Mouse (Mus musculus) urinary bladder, adult 2 months (tissue): ENCODE measurements around the gene Fat3. TPM values are rescaled to one million over a fixed set of nuclear protein-coding genes. Genes with fewer than 3 reads are reported as not detected.

ENCODE experiments used
- DNase-seq: peaks from one replicate; pipeline ENCODE4 v3.0.0; 2022; ENCODE audit warnings: low spot score
- polyA plus RNA-seq: library from polyadenylated mRNA; depleted of rRNA; stranded (reverse); fragments of >200 nt; gene quantifications from 2 replicates; pipeline ENCODE4 v1.2.3, GENCODE M21; 2012

The Fat3 gene
- polyA plus RNA-seq, 1 experiment: 1.5 TPM

DNA sequence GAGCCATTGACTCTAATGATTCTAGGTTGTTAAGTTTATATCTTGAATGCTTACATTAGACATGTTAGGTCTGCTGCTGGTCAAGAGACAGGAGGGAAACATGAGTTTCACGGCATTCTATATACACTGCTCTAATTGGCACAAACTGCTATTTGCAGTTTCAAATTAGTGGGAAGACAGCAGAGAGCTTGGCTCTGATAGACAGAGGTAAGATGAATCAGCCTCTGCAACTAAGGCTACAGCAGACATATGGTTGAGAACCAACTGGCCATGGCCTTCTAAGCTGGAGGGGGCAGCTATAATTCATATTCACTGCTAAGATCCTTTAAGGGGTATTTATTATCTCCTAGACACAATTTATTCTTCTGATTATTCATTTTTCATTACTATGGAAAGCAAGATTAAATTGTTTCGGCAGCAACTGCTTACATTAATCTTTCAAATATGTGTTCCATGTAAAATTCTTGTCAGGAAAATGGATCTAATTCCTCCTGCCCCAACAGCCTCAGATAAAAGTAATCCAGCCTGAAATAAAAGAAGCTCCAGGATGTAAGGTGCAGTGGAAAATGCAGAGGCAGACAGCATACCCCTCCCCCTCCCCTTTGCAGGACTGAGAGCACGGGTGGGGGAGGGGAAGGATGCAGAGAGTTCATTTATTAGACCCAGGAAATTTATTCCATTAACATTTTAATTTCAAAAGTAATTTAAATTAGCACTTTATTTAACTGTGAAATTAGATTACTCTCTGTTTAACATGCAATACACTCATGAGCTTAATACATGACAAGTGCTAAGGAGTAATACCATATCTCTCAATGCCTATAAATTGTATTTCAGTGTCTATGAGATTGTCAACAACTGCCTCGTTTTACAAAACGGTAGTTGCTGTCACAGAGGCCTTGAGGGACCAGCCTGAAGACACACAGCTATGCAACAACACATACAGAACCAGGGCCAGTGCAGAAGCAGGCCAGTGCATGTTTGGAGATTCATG, 189.9 kb downstream of the Fat3 start:
- no peak for DNase-seq

DNA sequence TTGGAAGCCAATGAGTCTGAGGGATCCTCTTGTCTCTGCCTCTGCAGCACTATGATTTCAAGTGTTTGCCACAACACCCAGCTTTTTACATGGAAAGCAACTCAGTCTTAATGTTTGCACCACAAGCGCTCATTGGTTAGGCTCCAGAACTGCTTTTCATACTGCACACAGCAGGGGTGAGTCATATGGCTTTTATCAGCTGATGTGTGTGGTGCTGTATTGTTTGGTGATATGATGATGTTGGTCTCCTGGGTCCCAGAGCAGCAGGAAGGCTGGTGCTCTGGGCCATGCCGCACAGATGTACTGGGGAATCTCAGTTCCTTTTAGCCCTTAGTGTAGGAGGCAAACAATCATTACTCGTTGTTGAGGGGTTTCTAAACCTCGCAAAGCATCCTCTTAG, 190.8 kb downstream of the Fat3 start:
- DNase-seq: no peak

DNA sequence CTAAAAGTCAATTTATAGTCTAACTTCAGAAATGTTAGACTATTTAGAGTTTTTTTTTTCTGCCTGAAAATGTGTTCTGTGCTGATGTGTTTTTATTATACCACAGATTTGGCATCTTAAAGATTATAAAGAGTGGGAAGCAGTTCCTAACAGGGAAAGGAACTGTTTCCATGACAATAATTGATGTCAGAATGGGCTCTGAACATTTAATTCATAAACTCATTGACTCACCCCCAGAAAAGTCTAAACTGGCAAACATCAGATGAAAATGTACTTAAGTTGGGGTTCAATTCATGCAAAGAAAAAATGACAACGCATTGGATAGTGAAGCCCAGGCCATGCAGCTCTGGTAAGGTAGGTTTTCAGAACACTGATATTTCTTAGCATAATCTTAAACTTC, 193.3 kb downstream of the Fat3 start:
- no peak for DNase-seq

DNA sequence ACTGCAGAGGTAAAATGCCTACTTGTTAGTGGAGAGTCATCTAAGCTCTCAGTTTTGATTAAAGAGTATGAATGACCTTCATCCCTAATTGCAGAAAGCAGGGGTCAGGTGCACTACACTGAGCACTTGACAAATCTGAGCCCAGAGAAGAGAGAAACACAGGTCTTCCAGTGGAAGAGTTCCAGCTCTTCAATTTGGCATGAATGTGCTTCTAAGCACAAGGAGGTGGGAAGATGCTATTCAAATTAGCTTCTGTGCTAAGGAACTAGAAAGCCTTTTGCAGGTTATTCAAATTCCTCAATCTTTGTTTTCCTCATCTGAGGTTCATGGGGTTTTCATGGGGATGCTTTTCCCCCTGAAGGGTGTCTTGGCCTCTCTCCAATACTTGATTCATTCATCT, 194.9 kb downstream of the Fat3 start:
- DNase-seq: no peak

DNA sequence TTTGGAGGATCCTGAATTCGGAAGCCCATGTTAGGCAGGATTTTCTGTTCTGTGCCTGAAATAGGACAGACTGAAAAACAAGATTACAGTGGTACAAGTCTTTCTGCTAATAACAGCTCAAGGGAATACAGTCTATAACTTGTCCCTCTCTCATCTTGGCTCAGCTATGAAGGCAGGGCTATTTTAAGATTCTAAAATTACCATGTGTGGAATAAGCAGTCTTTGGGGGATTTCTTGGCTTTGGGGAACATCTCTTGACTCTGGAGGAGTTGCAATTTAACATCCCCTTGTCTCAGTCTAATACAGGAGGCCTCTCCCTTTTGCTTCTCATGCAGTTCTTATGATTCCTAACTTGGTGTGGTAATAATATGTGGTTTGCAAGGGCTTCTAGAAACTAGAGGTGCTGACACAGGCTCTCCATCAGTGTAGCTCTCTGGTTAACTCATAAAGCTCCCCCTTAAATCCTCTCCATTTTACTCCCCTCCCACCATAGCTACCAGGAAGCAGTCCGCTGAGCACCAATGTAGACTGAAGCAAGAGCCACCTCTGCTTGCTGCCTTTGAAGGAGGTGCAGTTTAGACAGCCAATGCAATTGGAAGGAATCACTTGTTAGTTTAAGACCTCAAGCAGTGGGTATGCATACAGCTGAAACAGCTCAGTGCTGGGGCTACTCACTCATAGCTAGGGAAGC, 195.5 kb downstream of the Fat3 start:
- DNase-seq: no peak

DNA sequence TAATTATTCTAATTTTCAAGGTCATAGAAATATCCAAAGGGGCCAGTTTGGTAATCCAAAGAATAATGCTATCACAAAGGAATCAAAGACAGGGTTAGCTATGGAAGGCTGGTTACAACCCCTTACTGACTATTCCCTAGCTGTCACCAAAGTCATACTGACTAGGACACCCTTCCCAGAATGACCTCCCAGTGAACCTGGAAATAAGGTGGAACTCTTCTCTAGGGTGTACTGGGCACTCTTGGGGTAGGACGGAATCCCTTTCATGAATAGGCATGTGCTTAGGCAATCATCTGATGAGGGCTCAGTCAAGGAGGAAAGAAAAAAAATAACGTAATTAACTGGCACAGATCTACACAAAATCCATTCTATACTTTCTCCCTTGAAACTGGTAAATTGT, 196.1 kb downstream of the Fat3 start:
- no peak for DNase-seq

DNA sequence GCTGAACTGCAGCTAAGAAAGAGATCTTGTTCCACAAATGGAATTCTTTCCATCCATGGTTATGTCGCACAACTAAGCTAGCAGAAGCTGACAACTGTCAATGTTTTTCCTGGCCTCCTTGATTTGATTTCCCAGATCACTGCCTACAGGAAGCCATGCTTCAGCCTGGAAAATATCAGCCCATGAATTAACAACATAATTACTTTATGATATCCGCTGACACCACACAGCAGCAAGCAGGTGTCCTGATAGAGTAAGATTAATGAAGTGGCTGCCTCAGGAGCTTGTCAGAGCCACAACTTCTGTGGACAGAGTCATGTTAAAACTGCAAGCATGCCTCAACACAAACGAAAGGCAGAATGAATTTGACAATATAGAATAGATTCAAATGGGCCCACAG, 198.6 kb downstream of the Fat3 start:
- DNase-seq: no peak

DNA sequence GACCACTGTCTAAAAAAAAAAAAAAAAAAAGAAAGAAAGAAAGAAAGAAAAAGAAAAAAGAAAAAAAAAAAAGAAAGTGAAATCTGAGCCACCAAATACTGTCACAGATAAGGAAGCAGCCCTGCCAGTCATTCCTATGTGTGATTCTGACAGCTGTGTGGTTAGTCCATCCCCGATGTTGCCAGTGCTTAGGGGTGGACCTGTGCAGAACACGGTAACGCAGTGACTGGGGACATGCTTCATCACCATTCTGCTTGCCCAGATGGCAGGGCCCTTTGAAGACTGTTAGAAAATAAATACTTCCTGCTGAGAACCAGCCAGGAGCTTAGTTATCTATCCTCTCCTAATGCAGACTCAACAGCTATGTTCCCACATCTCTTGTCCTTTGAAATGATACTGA, 203.2 kb downstream of the Fat3 start:
- no peak for DNase-seq

DNA sequence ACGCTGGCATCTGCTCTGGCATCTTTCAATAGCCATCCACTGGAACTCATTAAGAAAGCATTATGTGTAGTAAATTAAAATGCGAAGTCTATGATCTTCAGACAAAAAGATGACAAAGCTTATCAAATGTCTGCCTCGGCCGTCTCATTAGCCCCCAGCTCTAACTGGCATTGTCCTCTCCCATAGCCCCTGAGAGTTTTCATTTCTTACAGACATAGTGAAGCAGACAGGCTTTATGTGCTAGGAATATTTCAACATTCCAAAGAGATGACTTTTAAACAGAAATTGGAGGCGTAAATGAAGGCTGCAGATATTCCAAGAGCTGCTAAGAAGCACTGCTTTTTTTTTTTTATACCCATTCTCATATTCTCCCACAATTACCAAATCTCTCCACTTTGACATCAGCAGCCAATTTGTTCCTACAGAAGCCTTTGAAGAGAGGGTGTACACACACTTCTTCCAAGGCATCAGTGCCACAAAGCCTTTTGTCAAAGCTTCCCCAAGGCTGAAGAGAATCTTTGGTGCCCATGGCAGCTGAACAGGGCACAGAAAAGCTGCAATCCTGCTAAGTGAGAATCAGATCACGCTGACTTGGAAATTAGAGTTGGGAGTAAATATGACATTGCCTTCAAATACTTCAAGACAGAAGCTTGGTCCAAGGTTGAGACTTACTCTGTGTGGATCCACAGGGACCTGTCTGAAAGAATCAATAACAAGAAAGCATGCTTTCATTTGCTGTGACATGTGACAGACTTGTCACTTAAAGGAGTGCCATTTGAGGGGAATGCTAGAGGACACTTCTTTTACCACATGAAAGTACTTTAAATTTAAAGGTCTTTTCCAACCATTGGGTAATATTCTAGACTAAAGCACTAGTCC, 206.9 kb downstream of the Fat3 start:
- no peak for DNase-seq

DNA sequence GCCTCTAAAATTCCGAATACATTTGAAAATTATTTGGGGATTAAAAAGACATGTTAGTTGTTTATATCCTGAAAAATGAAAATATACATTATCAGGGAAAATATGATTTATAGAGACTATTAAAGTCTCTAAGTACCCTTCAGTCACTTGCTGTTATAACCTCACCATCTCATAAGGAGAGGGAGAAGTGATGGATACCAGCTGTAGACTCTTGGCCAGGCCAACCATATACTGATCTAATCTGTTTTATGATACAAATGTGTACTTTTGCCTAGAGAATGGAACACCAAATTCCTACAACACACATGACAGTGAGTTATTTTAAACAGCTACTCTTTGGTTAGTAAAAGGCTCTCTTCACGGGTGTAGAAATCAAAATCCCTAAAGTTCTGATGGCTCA, 208.6 kb downstream of the Fat3 start:
- DNase-seq: no peak

DNA sequence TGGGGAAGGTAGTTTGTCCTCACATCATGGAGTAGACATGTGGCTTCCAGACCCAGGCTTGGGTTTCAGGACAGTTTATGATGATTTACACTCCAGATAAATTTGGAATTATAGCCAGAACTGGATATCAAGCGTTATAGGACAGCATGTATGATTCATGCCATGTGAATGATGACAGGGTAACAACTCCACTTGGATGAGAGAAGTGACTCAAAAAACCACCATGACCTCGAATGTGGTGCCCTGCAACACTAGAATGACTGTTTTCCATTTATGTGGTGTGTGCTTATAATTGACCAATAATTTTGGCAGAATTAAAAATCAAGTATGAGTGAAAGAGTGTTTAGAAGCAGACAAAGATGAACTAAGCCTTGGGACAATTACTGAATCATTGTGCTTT, 210.2 kb downstream of the Fat3 start:
- no peak for DNase-seq

DNA sequence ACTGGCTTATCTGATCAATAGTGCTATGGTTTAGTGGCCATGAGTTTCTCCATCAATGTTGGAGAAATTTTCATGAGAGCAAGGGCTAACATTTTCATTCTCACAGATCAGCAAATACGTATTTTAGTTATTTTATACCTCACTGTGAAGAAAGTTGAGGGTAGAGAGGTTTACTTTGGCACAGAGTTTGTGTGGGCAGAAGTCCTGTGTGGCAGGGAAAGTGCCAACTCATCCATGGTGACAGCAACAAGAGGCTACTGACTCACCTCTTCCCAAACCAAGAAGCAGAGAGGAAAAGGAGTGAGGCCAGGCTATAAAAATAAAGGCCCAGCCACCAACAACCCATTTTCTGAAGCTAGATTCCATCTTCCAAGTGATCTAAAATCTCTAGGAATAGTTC, 218.1 kb downstream of the Fat3 start:
- DNase-seq: no peak

DNA sequence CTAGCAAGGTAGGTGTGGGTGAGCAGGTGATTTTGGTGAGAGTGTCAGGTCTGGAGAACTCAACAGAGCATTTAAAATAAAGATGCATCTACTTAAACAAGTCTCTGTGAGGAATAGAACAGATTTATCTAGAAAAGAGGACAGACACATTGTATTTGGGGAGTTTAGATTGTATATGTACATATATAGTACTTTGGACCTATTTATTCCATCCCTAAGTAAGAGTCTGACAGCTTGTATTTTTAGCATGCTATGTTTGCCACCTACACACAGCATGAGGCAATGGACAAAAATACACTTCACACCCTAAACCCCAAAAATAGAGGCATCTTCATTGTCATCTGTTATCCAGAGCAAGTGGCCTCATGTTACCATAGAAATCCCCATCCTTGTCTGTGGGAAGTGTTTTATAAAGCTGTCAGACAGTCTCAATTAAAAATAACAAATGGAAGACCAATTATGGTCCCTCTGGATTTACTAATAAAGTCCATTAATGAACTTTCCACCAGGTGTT, 218.7 kb downstream of the Fat3 start:
- no peak for DNase-seq

DNA sequence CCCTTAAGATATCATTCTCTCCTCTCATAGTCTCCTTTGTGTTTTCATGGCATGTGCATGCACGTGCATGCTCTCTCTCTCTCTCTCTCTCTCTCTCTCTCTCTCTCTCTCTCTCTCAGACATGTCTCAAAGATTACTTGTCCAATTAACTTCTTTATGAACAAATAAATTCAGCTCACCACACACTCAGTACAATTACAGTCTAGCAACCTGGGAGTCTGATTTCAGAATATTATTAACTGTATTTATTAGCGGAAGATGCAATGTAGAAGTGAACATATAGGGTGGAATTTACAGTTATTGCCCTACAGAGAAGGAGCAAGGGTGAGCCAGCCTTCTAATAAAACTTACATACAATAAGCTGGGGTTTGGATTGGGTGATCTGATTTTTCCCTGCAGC, 225.5 kb downstream of the Fat3 start:
- DNase-seq: no peak

DNA sequence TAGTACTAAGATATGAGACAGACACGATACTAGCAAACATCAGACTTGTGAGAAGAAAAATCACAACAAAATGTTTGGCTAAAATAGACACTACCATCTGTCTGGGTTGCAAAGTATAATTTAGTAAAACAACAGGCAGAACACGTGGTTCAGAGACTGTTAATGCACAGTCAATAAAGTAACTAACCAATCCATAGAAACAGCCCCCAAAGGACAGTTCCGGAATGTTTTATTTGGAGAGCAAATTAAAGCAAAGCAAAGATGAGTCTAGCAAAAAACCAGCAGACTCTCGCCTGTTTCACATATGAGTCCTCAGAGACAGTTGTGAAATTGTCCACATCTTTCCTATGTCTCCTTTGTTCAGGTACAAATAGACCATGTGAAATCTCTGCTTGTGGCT, 227.0 kb downstream of the Fat3 start:
- DNase-seq: no peak

DNA sequence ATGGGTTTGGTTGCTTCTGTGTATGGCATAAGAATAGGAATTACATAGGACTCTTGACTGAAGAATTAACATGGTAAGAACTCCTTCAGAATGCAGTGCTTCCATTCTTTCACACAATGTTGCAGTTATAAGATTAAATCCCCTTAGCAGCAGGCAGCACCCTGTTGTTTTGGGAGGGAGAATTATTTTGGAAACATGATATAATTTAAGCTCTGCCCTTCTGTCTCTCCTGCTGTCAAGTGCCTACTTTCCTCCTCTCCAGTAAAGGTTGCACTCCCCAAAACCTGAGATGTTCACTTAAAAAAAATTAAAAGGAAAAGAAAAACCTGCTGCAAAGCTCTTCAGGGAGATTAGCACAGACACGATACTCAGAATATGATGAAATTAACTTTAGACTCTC, 228.3 kb downstream of the Fat3 start:
- DNase-seq: no peak

DNA sequence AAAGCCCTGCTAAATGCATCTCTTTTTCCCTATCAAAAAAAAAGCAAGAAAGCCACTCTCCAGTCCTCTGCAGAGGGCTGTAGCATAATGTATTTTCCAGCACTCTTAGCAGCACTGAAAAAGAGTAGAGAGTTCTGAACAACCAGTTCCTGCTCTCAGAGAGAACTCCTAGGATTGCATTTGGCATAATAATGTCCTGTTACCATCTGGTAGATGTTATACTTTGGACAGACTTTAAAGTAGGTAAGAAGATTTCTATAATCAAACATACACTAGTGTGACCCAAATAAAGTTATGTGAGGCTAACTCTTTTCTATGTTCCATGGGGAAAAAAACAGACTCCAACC, 230.3 kb downstream of the Fat3 start:
- DNase-seq: no peak

DNA sequence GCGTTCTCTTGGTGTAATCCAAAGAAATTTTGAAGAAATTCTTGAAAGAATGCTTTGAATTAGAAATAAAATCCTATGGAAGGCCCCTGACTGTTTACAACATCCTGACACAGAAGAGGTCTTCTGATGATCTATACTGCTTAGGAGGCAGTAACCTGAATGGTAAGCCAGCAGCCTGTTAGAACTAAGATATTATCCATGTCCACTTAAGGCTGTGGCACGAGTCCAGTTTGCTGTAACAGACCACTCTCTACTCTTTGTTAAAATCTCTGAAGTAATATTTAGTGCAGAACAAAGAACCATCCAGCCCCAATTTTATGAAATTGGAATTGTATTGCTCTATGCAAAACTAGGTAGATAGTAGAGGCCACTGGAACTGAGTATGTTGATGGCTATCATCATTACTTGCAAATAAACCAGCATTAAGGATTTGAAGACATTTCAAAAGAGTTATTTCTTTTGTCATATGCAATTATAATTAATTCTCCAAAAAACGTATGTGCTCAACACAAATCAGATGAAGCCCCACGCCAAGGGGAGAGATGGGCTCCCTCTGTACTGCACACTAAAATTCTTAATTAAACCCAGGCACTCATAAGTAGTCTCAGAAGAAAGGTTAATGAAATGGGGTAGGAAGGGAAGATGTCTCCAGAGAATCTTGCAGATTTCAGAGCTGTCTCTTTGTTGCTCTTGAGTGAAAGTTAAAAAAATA, 230.9 kb downstream of the Fat3 start:
- no peak for DNase-seq

DNA sequence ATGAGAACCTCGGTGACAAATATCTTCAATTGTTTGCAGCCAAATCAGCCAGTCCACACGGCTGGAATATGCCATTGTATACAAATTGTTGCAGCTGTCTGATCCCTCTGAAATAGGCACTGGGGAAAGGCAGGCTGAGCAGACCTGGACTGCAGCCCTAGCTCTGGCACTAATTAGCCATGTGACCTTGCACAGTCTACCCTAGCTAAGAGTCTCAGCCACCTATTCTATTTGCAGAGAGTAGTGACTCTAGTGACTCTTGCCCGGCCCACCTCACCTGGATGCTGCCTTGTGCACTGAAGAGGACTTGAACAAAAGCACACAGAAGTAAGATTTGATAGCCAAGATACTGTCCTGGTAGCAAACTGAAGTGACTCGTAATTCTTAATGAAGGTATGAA, 235.6 kb downstream of the Fat3 start:
- no peak for DNase-seq

DNA sequence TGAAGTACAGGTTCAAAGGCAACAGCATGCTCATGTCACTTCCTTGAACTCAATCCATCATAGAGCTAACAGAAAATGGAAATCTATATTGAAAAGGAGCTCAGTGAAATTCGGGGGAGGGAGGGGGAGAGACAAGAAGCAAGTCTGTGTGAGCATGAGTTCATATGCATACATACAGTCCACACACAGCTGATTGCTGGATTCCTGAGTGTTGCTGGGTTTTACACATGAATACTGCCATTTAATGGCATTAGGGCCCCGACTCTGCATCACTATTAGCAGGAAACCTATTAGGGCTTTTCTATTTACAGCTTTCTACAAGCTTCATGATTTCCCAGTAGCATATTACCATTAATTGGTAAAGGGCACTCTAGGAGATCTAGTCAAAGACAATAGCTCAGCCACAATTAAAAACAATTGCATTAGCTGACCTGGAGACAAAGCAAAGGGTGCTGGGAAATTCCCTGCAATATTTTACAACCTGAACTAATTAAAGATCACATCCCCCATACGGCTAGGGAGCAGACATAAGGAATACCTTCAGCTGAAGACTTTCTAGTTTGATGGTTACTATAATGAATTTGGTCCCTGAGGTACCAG, 243.7 kb downstream of the Fat3 start:
- DNase-seq: no peak

DNA sequence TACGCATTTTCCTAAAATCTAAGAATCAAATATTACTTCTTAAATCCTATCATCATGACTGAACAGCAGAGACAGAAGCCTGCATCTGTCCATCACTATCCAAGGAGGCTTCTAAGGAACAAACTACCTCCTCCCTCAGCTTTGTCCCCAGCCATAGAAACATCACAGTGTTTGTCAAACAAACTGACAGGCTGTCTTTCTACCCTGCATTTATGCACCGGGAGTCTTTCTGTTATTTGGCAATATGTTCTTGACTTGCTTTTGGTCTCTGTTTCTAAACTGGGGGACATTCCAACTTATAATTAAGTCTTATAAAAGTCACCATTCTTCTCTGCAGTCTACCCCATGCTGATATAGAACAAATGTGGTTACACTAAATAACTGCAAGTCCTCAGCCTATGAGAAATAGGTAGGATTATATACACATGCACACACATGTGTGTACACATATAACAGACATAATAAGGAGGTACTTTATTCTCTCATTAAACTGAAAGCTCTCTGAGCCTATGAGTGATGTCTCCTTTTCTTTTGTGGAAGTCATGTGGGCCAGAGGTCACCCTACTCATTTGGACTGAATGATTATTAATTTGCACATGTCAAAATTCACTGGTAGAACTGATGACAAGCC, 244.4 kb downstream of the Fat3 start:
- no peak for DNase-seq
